Mouse (Mus musculus) brain, embryonic 14.5 days (tissue): Measurements from ENCODE around the gene Epb41l2.

Experiments used
- CTCF ChIP-seq: fragments of 200-500 bp; IDR thresholded peaks from 2 replicates; pipeline ENCODE4 v1.5.1; 2012; ENCODE audit warnings: inconsistent platforms, mild to moderate bottlenecking, moderate library complexity, borderline replicate concordance; ENCODE audit not compliant: insufficient read depth, insufficient read length; ENCODE audit errors: extremely low read depth
- POLR2A ChIP-seq: fragments of 200-500 bp; IDR thresholded peaks from 2 replicates; pipeline ENCODE4 v1.6.1; 2012; ENCODE audit warnings: mild to moderate bottlenecking, inconsistent platforms, borderline replicate concordance; ENCODE audit not compliant: poor library complexity, insufficient read depth, insufficient read length, severe bottlenecking; ENCODE audit errors: extremely low read depth

DNA sequence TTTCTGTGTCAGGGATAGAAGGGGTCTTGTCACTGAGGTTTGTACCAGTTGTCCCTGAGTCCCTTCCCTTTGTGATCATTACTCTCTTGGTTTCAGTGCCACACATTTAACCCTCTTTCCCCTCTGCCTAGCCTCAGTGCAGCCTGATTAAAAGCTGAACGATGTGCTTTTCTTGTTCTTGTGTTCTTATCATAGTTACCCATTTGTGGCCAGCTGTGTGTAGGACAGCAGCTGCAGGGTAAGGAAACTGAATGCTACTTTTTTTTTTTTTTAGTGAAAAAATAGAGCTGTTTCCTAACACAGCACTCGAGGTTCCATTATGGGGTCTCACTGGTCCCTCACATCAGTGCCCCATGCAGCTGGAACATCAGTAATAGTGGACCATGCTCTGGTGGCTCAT is 106.9 kb downstream of the Epb41l2 start:
- no peak for TF ChIP-seq CTCF
- no peak for TF ChIP-seq POLR2A
